Mouse (Mus musculus) heart, embryonic 16.5 days (tissue): ENCODE measurements around the gene Fbxo42. TPM values are rescaled to one million over a fixed set of nuclear protein-coding genes. Genes with fewer than 3 reads are reported as not detected.

ENCODE experiments used
- ATAC-seq: fragments of 200-750 bp; cut with Nextera tagmentation; replicated peaks from 2 replicates; pipeline ENCODE4 v1.8.0; 2017; ENCODE audit warnings: moderate number of reproducible peaks; ENCODE audit not compliant: insufficient read depth, low FRiP score; ENCODE audit errors: extremely low read depth
- H3K27ac ChIP-seq: fragments of 300-500 bp; sonication (generic); 2 replicates; pipeline ENCODE4 v1.5.1; 2014; ENCODE audit warnings: mild to moderate bottlenecking, low read length, control low read depth, moderate library complexity
- H3K27me3 ChIP-seq: fragments of 300-500 bp; sonication (generic); 2 replicates; pipeline ENCODE4 v1.6.1; 2014; ENCODE audit warnings: low read length, mixed read lengths; ENCODE audit not compliant: control insufficient read depth, insufficient read depth
- H3K36me3 ChIP-seq: fragments of 300-500 bp; sonication (generic); 2 replicates; pipeline ENCODE4 v1.6.1; 2014; ENCODE audit not compliant: control insufficient read depth, insufficient read depth
- H3K4me1 ChIP-seq: fragments of 300-500 bp; sonication (generic); 2 replicates; pipeline ENCODE4 v1.6.1; 2014; ENCODE audit warnings: low read length, mixed read lengths; ENCODE audit not compliant: control insufficient read depth, insufficient read depth
- H3K4me2 ChIP-seq: fragments of 300-500 bp; sonication (generic); 2 replicates; pipeline ENCODE4 v1.6.1; 2014; ENCODE audit warnings: low read depth, mild to moderate bottlenecking, control low read depth, low read length
- H3K4me3 ChIP-seq: fragments of 300-500 bp; sonication (generic); 2 replicates; pipeline ENCODE4 v1.5.1; 2014; ENCODE audit warnings: mild to moderate bottlenecking, control low read depth, low read length
- H3K9ac ChIP-seq: fragments of 300-500 bp; sonication (generic); 2 replicates; pipeline ENCODE4 v1.6.1; 2014; ENCODE audit warnings: low read length, control low read depth
- H3K9me3 ChIP-seq: fragments of 300-500 bp; sonication (generic); replicated peaks from 2 replicates; pipeline ENCODE4 v1.6.1; 2016; ENCODE audit warnings: low read length; ENCODE audit not compliant: control insufficient read depth
- WGBS: fragments of 180-500 bp; shearing (Covaris S2); extraction: QIAGEN DNeasy Blood & Tissue Kit; methylation state at CpG from one replicate; pipeline ENCODE4 v1.1.7; 2014; 5-methylcytosine and 5-hydroxymethylcytosine counted together
- polyA plus RNA-seq: library from polyadenylated mRNA; unstranded; fragments of >200 nt; fragmentation: Nextera tagmentation; extraction: Ambion mirVana; gene quantifications from 2 replicates; pipeline ENCODE4 v1.2.1, GENCODE M21; 2015

The Fbxo42 gene
- polyA plus RNA-seq, 1 experiment from 2014 or later = 14.5 TPM

GRCm38 (mm10) chr4:141196981-141197685 is 49.4 kb downstream of the Fbxo42 start:
- H3K4me3 ChIP-seq = no peak overlapping the region
- no peak overlapping the region for H3K9ac ChIP-seq
- H3K4me2 ChIP-seq = no peak overlapping the region
- H3K36me3 ChIP-seq = peaks cover 50% of the 10 kb centered on the region
- no peak overlapping the region for H3K27ac ChIP-seq
- 0 out of 2 replicates have a peak, but pooled peaks cover 2% of the 10 kb centered on the region for H3K4me1 ChIP-seq
- H3K9me3 ChIP-seq = no peaks in the 10 kb centered on the region
- no peak for ATAC-seq
- H3K27me3 ChIP-seq = no peaks in the 10 kb centered on the region
- 96% methylated on average over 13 of the region's 13 CpGs for WGBS

- H3K27me3 ChIP-seq = no peaks in the 10 kb centered on the region
- no peaks in the 10 kb centered on the region for H3K9me3 ChIP-seq
- no peak for ATAC-seq
- 88% methylated on average over 13 of the region's 13 CpGs for WGBS
- peaks cover 50% of the 10 kb centered on the region for H3K36me3 ChIP-seq
- 0 out of 2 replicates have a peak, but pooled peaks cover 2% of the 10 kb centered on the region for H3K4me1 ChIP-seq
- no peak overlapping the region for H3K4me3 ChIP-seq
- H3K27ac ChIP-seq = no peak overlapping the region
- no peak overlapping the region for H3K9ac ChIP-seq
- H3K4me2 ChIP-seq = no peak overlapping the region
Measured at GRCm38 (mm10) chr4:141197686-141198035, 49.9 kb downstream of the Fbxo42 start.

- no peaks in the 10 kb centered on the region for H3K9me3 ChIP-seq
- no peak for ATAC-seq
- H3K9ac ChIP-seq = no peak overlapping the region
- H3K36me3 ChIP-seq = peaks cover 42% of the 10 kb centered on the region
- H3K27me3 ChIP-seq = no peaks in the 10 kb centered on the region
- 0 out of 2 replicates have a peak, but pooled peaks cover 2% of the 10 kb centered on the region for H3K4me1 ChIP-seq
- H3K27ac ChIP-seq = peak overlapping the region; percentile 51
- H3K4me2 ChIP-seq = no peak overlapping the region
- no peak overlapping the region for H3K4me3 ChIP-seq
- 63% methylated on average over 11 of the region's 11 CpGs for WGBS
Measured at GRCm38 (mm10) chr4:141200906-141201305, 53.2 kb downstream of the Fbxo42 start.

GRCm38 (mm10) chr4:141202192-141202591 is 54.5 kb downstream of the Fbxo42 start:
- Histone ChIP-seq H3K36me3 (peaks cover 31% of the 10 kb centered on the region), H3K9me3 (no peaks in the 10 kb centered on the region)

GRCm38 (mm10) chr4:141204580-141205061 is 56.9 kb downstream of the Fbxo42 start:
- no peak overlapping the region for H3K4me2 ChIP-seq
- WGBS = 47% methylated on average over 4 of the region's 4 CpGs
- H3K4me3 ChIP-seq = no peak overlapping the region
- H3K4me1 ChIP-seq = 0 out of 2 replicates have a peak, but pooled peaks cover 2% of the 10 kb centered on the region
- peaks cover 13% of the 10 kb centered on the region; the same call in 1 of the 2 replicates for H3K36me3 ChIP-seq
- H3K27me3 ChIP-seq = no peaks in the 10 kb centered on the region
- H3K27ac ChIP-seq = no peak overlapping the region
- no peak overlapping the region for H3K9ac ChIP-seq
- H3K9me3 ChIP-seq = no peaks in the 10 kb centered on the region
- ATAC-seq = peak; percentile 55

More at GRCm38 (mm10) chr4:141202192-141202591, 54.5 kb downstream of the Fbxo42 start:
- no peak overlapping the region for H3K4me2 ChIP-seq
- no peak for ATAC-seq
- H3K4me1 ChIP-seq = 0 out of 2 replicates have a peak, but pooled peaks cover 2% of the 10 kb centered on the region
- H3K27me3 ChIP-seq = no peaks in the 10 kb centered on the region
- 82% methylated on average over 6 of the region's 6 CpGs for WGBS
- H3K4me3 ChIP-seq = no peak overlapping the region
- no peak overlapping the region for H3K9ac ChIP-seq
- H3K27ac ChIP-seq = no peak overlapping the region

GRCm38 (mm10) chr4:141207081-141207480 is 59.4 kb downstream of the Fbxo42 start:
- H3K4me3 ChIP-seq = no peak overlapping the region
- no peak overlapping the region for H3K4me2 ChIP-seq
- no peak overlapping the region for H3K9ac ChIP-seq
- no peaks in the 10 kb centered on the region for H3K4me1 ChIP-seq
- H3K27me3 ChIP-seq = no peaks in the 10 kb centered on the region
- no peak overlapping the region for H3K27ac ChIP-seq
- H3K36me3 ChIP-seq = no peaks in the 10 kb centered on the region; the same call in 1 of the 2 replicates
- no peaks in the 10 kb centered on the region for H3K9me3 ChIP-seq
- ATAC-seq = no peak
- WGBS = 92% methylated on average over 5 of the region's 5 CpGs

GRCm38 (mm10) chr4:141210524-141211219 is 63.0 kb downstream of the Fbxo42 start:
- Histone ChIP-seq H3K4me1 (peaks cover 5% of the 10 kb centered on the region), H3K4me3 (peak overlapping the region; percentile 48), H3K27me3 (no peaks in the 10 kb centered on the region), H3K36me3 (no peaks in the 10 kb centered on the region), H3K9me3 (no peaks in the 10 kb centered on the region), H3K4me2 (peak overlapping the region; percentile 55), H3K27ac (peak overlapping the region; percentile 81), H3K9ac (peak overlapping the region; percentile 55)
- ATAC-seq = no peak; the same call in 1 of the 2 replicates
- 68% methylated on average over 14 of the region's 14 CpGs for WGBS

- no peak for ATAC-seq
- WGBS = 89% methylated on average over 4 of the region's 4 CpGs
Measured at GRCm38 (mm10) chr4:141211646-141212045, 63.9 kb downstream of the Fbxo42 start.

GRCm38 (mm10) chr4:141212892-141213291 is 65.2 kb downstream of the Fbxo42 start:
- no peak overlapping the region for H3K27ac ChIP-seq
- H3K4me3 ChIP-seq = no peak overlapping the region
- ATAC-seq = no peak
- H3K27me3 ChIP-seq = no peaks in the 10 kb centered on the region
- H3K9ac ChIP-seq = no peak overlapping the region
- H3K9me3 ChIP-seq = no peaks in the 10 kb centered on the region
- no peaks in the 10 kb centered on the region for H3K36me3 ChIP-seq
- WGBS = 78% methylated on average over 9 of the region's 9 CpGs
- peaks cover 5% of the 10 kb centered on the region for H3K4me1 ChIP-seq
- no peak overlapping the region for H3K4me2 ChIP-seq

More at GRCm38 (mm10) chr4:141211646-141212045, 63.9 kb downstream of the Fbxo42 start:
- Histone ChIP-seq H3K27me3 (no peaks in the 10 kb centered on the region), H3K9me3 (no peaks in the 10 kb centered on the region), H3K9ac (no peak overlapping the region), H3K4me2 (no peak overlapping the region), H3K27ac (no peak overlapping the region), H3K4me1 (peaks cover 5% of the 10 kb centered on the region), H3K36me3 (no peaks in the 10 kb centered on the region), H3K4me3 (no peak overlapping the region)
